Mouse (Mus musculus) MEL (cell line): ENCODE data around the gene Selenoh. TPM values are rescaled to one million over a fixed set of nuclear protein-coding genes. Genes with fewer than 3 reads are reported as not detected.
"Not testable (repeated sequence)": the region's sequence is repeated elsewhere in the genome, so short reads cannot be mapped to it uniquely, and the experiment has no call there.

Source experiments
- DNase-seq: peaks from one replicate; pipeline ENCODE4 v3.0.0; 2011; ENCODE audit warnings: low read depth, low spot score
- H3K27ac ChIP-seq: 2 replicates; pipeline ENCODE4 v1.5.1; 2012; ENCODE audit warnings: low read depth, mild to moderate bottlenecking, control low read depth, low read length, moderate library complexity; ENCODE audit not compliant: control insufficient read depth
- H3K27me3 ChIP-seq, 2 experiments: fragments of 150-350 bp in 1 of 2; sonication (generic) in 1 of 2; 2 replicates each; pipeline ENCODE4 v1.6.1; 2012; ENCODE audit warnings: low read length in 2 of 2, mild to moderate bottlenecking in 2 of 2, improper control_type of control experiment in 1 of 2, moderate library complexity in 1 of 2; ENCODE audit not compliant: insufficient read depth in 2 of 2, control insufficient read depth in 1 of 2
- H3K36me3 ChIP-seq, 2 experiments: 2 replicates each; pipeline ENCODE4 v1.6.1; 2012 to 2014; ENCODE audit warnings: low read length in 2 of 2, improper control_type of control experiment in 1 of 2, inconsistent platforms in 1 of 2, mild to moderate bottlenecking in 1 of 2; ENCODE audit not compliant: insufficient read depth in 2 of 2, control insufficient read depth in 1 of 2
- H3K4me1 ChIP-seq, 2 experiments: fragments of 150-350 bp in 1 of 2; sonication (generic) in 1 of 2; 2 replicates each; pipeline ENCODE4 v1.6.1; 2012; ENCODE audit warnings: low read length in 2 of 2, improper control_type of control experiment in 1 of 2, mild to moderate bottlenecking in 1 of 2; ENCODE audit not compliant: insufficient read depth in 2 of 2, control insufficient read depth in 1 of 2
- H3K4me3 ChIP-seq, 2 experiments: fragments of 150-350 bp in 1 of 2; sonication (generic) in 1 of 2; 2 replicates each; pipeline ENCODE4 v1.5.1; 2012; ENCODE audit warnings: low read depth in 2 of 2, low read length in 2 of 2, mild to moderate bottlenecking in 2 of 2, moderate library complexity in 2 of 2, control low read depth in 1 of 2, improper control_type of control experiment in 1 of 2; ENCODE audit not compliant: control insufficient read depth in 1 of 2, insufficient read depth in 1 of 2
- H3K79me2 ChIP-seq: 2 replicates; pipeline ENCODE4 v1.6.1; 2012; ENCODE audit warnings: mild to moderate bottlenecking, low read length, moderate library complexity; ENCODE audit not compliant: control insufficient read depth, poor library complexity, insufficient read depth
- H3K9ac ChIP-seq: 2 replicates; pipeline ENCODE4 v1.6.1; 2012; ENCODE audit warnings: low read depth, mild to moderate bottlenecking, control low read depth, low read length, moderate library complexity; ENCODE audit not compliant: control insufficient read depth, poor library complexity, severe bottlenecking
- H3K9me3 ChIP-seq: fragments of 150-350 bp; sonication (generic); replicated peaks from 2 replicates; pipeline ENCODE4 v1.6.1; 2012; ENCODE audit warnings: mild to moderate bottlenecking, low read length, improper control_type of control experiment, moderate library complexity; ENCODE audit not compliant: insufficient read depth
- BHLHE40 ChIP-seq: IDR thresholded peaks from 2 replicates; pipeline ENCODE4 v1.6.1; 2012; ENCODE audit warnings: low read depth, mild to moderate bottlenecking, inconsistent platforms, low read length, improper control_type of control experiment, borderline replicate concordance
- CHD2 ChIP-seq: IDR thresholded peaks from 2 replicates; pipeline ENCODE4 v1.6.1; 2011; ENCODE audit warnings: low read length, improper control_type of control experiment
- CTCF ChIP-seq, 3 experiments: IDR thresholded peaks in 2 of 3; conservative IDR thresholded peaks in 1 of 3; 2 replicates each; pipeline ENCODE4 v1.5.1; 2011 to 2012; ENCODE audit warnings: low read length in 3 of 3, low read depth in 2 of 3, mild to moderate bottlenecking in 2 of 3, improper control_type of control experiment in 1 of 3, inconsistent platforms in 1 of 3, mixed read lengths in 1 of 3, moderate library complexity in 1 of 3; ENCODE audit not compliant: control insufficient read depth in 1 of 3, insufficient read depth in 1 of 3, poor library complexity in 1 of 3, severe bottlenecking in 1 of 3
- EP300 ChIP-seq, 2 experiments: IDR thresholded peaks; 2 replicates each; pipeline ENCODE4 v1.6.1; 2011; ENCODE audit warnings: improper control_type of control experiment in 2 of 2, low read length in 2 of 2, low read depth in 1 of 2, mild to moderate bottlenecking in 1 of 2
- ETS1 ChIP-seq: IDR thresholded peaks from 2 replicates; pipeline ENCODE4 v1.6.1; 2012; ENCODE audit warnings: low read depth, mild to moderate bottlenecking, inconsistent platforms, low read length, improper control_type of control experiment, moderate library complexity
- GATA1 ChIP-seq: IDR thresholded peaks from 2 replicates; pipeline ENCODE4 v1.6.1; 2011; ENCODE audit warnings: low read depth, low read length, improper control_type of control experiment
- HCFC1 ChIP-seq: IDR thresholded peaks from 2 replicates; pipeline ENCODE4 v1.6.1; 2012; ENCODE audit warnings: low read depth, mild to moderate bottlenecking, inconsistent platforms, low read length, improper control_type of control experiment, moderate library complexity
- JUND ChIP-seq: IDR thresholded peaks from 2 replicates; pipeline ENCODE4 v1.6.1; 2011; ENCODE audit warnings: low read depth, mild to moderate bottlenecking, improper control_type of control experiment, low read length
- MAFK ChIP-seq: IDR thresholded peaks from 2 replicates; pipeline ENCODE4 v1.6.1; 2011; ENCODE audit warnings: low read depth, mild to moderate bottlenecking, low read length, improper control_type of control experiment, borderline replicate concordance
- MAX ChIP-seq: IDR thresholded peaks from 2 replicates; pipeline ENCODE4 v1.6.1; 2011; ENCODE audit warnings: low read length, improper control_type of control experiment
- MXI1 ChIP-seq: IDR thresholded peaks from 2 replicates; pipeline ENCODE4 v1.6.1; 2011; ENCODE audit warnings: mild to moderate bottlenecking, low read depth, low read length, improper control_type of control experiment
- MYC ChIP-seq: IDR thresholded peaks from 2 replicates; pipeline ENCODE4 v1.6.1; 2011; ENCODE audit warnings: low read depth, mild to moderate bottlenecking, low read length, improper control_type of control experiment, moderate library complexity
- POLR2AphosphoS2 ChIP-seq: IDR thresholded peaks from 2 replicates; pipeline ENCODE4 v1.6.1; 2011; ENCODE audit warnings: low read length, improper control_type of control experiment
- POLR2AphosphoS5 ChIP-seq: IDR thresholded peaks from 2 replicates; pipeline ENCODE4 v1.6.1; 2012; ENCODE audit warnings: low read depth, borderline replicate concordance, mild to moderate bottlenecking, inconsistent platforms, low read length, moderate library complexity, mixed read lengths
- SMC3 ChIP-seq: IDR thresholded peaks from 2 replicates; pipeline ENCODE4 v1.6.1; 2011; ENCODE audit warnings: low read depth, low read length, improper control_type of control experiment
- TAL1 ChIP-seq: IDR thresholded peaks from 2 replicates; pipeline ENCODE4 v1.6.1; 2012; ENCODE audit warnings: mild to moderate bottlenecking, inconsistent platforms, low read length, moderate library complexity, mixed read lengths
- UBTF ChIP-seq: IDR thresholded peaks from 2 replicates; pipeline ENCODE4 v1.6.1; 2012; ENCODE audit warnings: low read depth, mild to moderate bottlenecking, inconsistent platforms, low read length, improper control_type of control experiment, moderate library complexity, borderline replicate concordance; ENCODE audit not compliant: insufficient read depth
- USF1 ChIP-seq: IDR thresholded peaks from 2 replicates; pipeline ENCODE4 v1.6.1; 2014; ENCODE audit warnings: low read depth, mild to moderate bottlenecking, inconsistent platforms, low read length, improper control_type of control experiment, moderate library complexity
- USF2 ChIP-seq, 2 experiments: IDR thresholded peaks; 2 replicates each; pipeline ENCODE4 v1.6.1; 2011 to 2012; ENCODE audit warnings: improper control_type of control experiment in 2 of 2, low read length in 2 of 2, borderline replicate concordance in 1 of 2, inconsistent platforms in 1 of 2, low read depth in 1 of 2, mild to moderate bottlenecking in 1 of 2; ENCODE audit not compliant: insufficient read depth in 1 of 2
- ZC3H11A ChIP-seq: IDR thresholded peaks from 2 replicates; pipeline ENCODE4 v1.6.1; 2012; ENCODE audit warnings: low read depth, mild to moderate bottlenecking, inconsistent platforms, low read length, improper control_type of control experiment
- ZKSCAN1 ChIP-seq: IDR thresholded peaks from 2 replicates; pipeline ENCODE4 v1.6.1; 2012; ENCODE audit warnings: low read depth, mild to moderate bottlenecking, inconsistent platforms, low read length, improper control_type of control experiment, moderate library complexity
- ZNF384 ChIP-seq: IDR thresholded peaks from 2 replicates; pipeline ENCODE4 v1.6.1; 2012; ENCODE audit warnings: low read depth, mild to moderate bottlenecking, inconsistent platforms, low read length, improper control_type of control experiment
- polyA plus RNA-seq, 2 experiments: library from polyadenylated mRNA; stranded (reverse) in 1 of 2; unstranded in 1 of 2; fragments of >175 nt in 1 of 2; fragments of >200 nt in 1 of 2; gene quantifications; 2 replicates each; pipeline versions ENCODE4 v1.2.1 to v1.2.4; 2012; ENCODE audit warnings: low replicate concordance in 2 of 2, low read depth in 1 of 2; ENCODE audit not compliant: insufficient read length in 2 of 2, insufficient read depth in 1 of 2, missing spikeins in 1 of 2
- total RNA-seq: library from RNA; depleted of rRNA; stranded (reverse); fragments of 300-350 nt; gene quantifications from 2 replicates; pipeline ENCODE4 v1.2.3, GENCODE M21; 2012

Gene Selenoh
- total and polyA plus RNA-seq, 3 experiments = 70.7 to 79.0 TPM; not detected in 1

DNA sequence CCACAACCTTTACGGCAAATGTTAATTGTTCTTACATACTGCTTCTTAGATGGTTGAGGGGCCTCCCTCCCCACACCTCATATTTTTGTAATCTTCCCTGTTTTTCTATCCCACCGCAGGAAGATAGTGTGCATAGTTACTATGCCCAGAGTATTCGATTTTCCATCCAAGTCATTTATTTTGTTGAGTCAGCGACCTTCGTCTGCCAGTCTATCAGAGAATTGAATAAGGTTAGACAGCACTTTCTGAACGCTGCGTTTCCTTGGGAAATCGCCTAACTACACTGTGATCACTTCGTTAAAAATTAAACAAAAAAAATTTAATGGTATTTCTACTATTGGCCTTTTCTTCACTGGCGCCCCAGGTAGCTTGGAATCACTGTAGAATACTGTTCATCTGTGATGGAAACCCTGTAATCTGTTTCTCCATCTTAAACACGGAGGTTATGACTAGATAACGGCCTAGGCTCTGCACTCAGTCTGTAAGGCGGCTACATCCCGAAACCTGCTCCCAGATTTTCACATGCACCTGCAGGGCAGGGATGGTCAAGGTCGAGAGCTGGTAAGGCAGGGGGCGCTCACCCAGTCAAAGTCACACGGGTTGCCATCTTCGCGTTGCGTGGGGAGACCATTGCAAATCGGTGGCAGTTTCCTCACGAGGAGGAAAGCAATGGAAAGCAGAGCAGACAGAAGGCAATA, 6.8 kb upstream of the Selenoh start (continued):
- TF ChIP-seq UBTF = no peak
- no peak for TF ChIP-seq ZC3H11A
- no peak for TF ChIP-seq ZNF384
- TF ChIP-seq TAL1 = no peak
- TF ChIP-seq CHD2 = no peak
- no peak for TF ChIP-seq BHLHE40
- no peak for TF ChIP-seq ZKSCAN1
- peak; percentile 18; the same call in 1 of the 2 replicates for TF ChIP-seq MAFK
- TF ChIP-seq POLR2AphosphoS2 = no peak

DNA sequence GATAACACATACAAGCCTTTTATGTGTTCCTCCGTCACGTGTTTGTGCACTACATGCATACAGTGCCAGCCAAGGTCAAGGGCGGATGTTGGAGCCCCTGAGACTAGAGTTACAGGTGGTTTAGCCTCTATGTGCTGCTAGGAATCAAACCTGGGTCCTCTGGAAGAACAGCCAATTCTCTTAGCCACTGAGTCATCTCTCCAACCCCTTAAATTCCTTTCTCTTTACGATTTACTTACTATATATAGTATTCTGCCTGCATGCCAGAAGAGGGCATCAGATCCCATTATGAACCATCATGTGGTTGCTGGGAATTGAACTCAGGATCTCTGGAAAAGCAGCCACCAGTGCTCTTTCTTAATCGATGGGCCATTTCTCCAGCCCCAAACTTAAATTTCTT, 965 bp upstream of the Selenoh start:
- H3K9ac ChIP-seq, H3K27me3 ChIP-seq, H3K27ac ChIP-seq, H3K9me3 ChIP-seq, H3K4me3 ChIP-seq, DNase-seq: not testable (repeated sequence)
- peaks cover 0 to 13% of the 10 kb centered on the region in 2 experiments; a peak in 1 of 4 replicates for H3K4me1 ChIP-seq
- peaks cover 16% of the 10 kb centered on the region for H3K79me2 ChIP-seq
- H3K36me3 ChIP-seq = peaks cover 2 to 16% of the 10 kb centered on the region in 2 experiments; a peak in 3 of 4 replicates

DNA sequence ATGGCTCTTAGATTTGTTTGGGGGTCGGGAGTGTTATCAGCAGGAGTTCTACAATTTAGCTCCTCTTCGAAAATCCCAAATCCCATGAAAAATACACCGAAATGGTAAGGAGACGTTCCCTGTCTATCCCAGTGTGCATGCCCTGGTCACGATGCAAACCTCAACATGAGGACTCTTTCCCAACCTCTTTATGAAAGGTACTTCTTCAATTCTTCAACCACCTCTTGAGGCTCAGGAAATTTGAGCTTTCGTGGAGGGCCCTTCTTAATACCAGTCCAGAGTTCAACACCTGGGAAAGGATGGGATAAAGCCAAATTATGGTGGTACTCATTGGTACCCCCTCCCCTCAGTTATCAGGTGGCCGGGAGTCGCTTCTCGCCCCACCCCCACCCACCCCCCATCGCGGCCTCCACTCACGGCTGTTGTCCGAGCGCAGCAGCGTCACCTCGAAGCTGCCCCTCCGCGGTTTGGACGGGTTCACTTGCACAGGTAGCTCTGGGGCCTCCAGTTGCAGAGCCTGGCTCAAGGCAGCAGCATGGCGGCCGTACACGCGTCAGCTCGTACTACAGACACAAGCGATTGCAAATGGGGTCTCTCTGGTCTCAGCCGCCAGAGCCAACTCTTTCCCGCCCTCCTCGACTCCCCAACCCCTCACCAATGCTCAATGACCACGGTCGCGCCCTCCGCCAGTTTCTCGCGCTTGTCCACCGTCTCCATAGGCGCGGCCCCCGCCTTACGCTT, 572 bp downstream of the Selenoh start:
- Histone ChIP-seq H3K9ac (peak overlapping the region; percentile 62), H3K4me3 (peak overlapping the region; percentile 61 to 83), H3K4me1 (peaks cover 0 to 6% of the 10 kb centered on the region in 2 experiments; a peak in 1 of 4 replicates), H3K27me3 (no peaks in the 10 kb centered on the region), H3K36me3 (peaks cover 0 to 13% of the 10 kb centered on the region in 2 experiments; a peak in 2 of 4 replicates), H3K9me3 (no peaks in the 10 kb centered on the region), H3K27ac (peak overlapping the region; percentile 14), H3K79me2 (peaks cover 11% of the 10 kb centered on the region)
- no peak for TF ChIP-seq BHLHE40
- no peak for TF ChIP-seq HCFC1
- no peak for TF ChIP-seq USF2 (IDR thresholded peaks at IDR 0.05; ENCODE audit: borderline replicate concordance in 1 of 2, insufficient read depth in 1 of 2, low read depth in 1 of 2, low read length in 2 of 2)
- TF ChIP-seq ZNF384 = no peak
- no peak for TF ChIP-seq MAX
- TF ChIP-seq ETS1 = no peak
- no peak for TF ChIP-seq MXI1
- TF ChIP-seq POLR2AphosphoS5 = no peak
- TF ChIP-seq SMC3 = no peak
- TF ChIP-seq TAL1 = no peak
- TF ChIP-seq CTCF (IDR thresholded peaks at IDR 0.05 in 2 of 3, conservative IDR thresholded peaks at IDR 0.05 in 1 of 3; ENCODE audit: control insufficient read depth in 1 of 3, insufficient read depth in 1 of 3, low read depth in 2 of 3, low read length in 3 of 3, poor library complexity in 1 of 3, severe bottlenecking in 1 of 3) = no peak
- no peak for TF ChIP-seq MYC
- no peak for TF ChIP-seq USF1
- no peak for TF ChIP-seq EP300 (IDR thresholded peaks at IDR 0.05; ENCODE audit: low read depth in 1 of 2, low read length in 2 of 2)
- TF ChIP-seq GATA1 = no peak
- TF ChIP-seq ZKSCAN1 = no peak
- TF ChIP-seq ZC3H11A = no peak
- no peak for TF ChIP-seq UBTF
- TF ChIP-seq JUND = no peak
- no peak for DNase-seq
